Mouse (Mus musculus): ENCODE data around the gene Taf5l.

DNA sequence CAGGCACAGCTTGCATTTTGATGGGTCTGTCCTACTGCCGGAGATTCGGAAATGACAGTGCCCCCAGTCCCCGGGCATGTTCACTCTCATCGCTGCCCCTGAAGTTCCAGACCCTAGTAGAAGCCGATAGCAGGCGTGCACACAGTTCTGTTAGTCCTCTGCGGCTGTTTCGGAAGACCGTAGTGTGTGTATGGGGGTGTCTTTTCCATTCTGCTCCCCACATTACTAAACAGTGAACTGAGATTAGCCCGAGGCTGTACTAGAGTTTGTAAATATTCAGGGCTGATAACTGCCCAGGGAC lies 71.6 kb downstream of the Taf5l start:
- TF ChIP-seq CTCF (IDR thresholded peaks at IDR 0.05; ENCODE audit: low read depth) (no peak), EP300 (IDR thresholded peaks at IDR 0.05; ENCODE audit: low read depth) (no peak)

All from liver, postnatal 0 days (tissue).